Mouse (Mus musculus) neural tube, embryonic 13.5 days (tissue): ENCODE measurements around the gene Palm. TPM values are rescaled to one million over a fixed set of nuclear protein-coding genes. Genes with fewer than 3 reads are reported as not detected.

Source experiments
- ATAC-seq: fragments of 200-750 bp; cut with Nextera tagmentation; 2 replicates; pipeline ENCODE4 v1.8.0; 2017; ENCODE audit warnings: low read depth, mild to moderate bottlenecking, moderate TSS enrichment, moderate library complexity
- H3K27ac ChIP-seq: fragments of 300-500 bp; sonication (generic); replicated peaks from 2 replicates; pipeline ENCODE4 v1.5.1; 2015; ENCODE audit warnings: moderate library complexity, mild to moderate bottlenecking, inconsistent platforms
- H3K27me3 ChIP-seq: fragments of 300-500 bp; sonication (generic); 2 replicates; pipeline ENCODE4 v1.6.1; 2015; ENCODE audit warnings: mild to moderate bottlenecking, inconsistent platforms
- H3K36me3 ChIP-seq: fragments of 300-500 bp; sonication (generic); 2 replicates; pipeline ENCODE4 v1.6.1; 2015; ENCODE audit warnings: mild to moderate bottlenecking, inconsistent platforms
- H3K4me1 ChIP-seq: fragments of 300-500 bp; sonication (generic); replicated peaks from 2 replicates; pipeline ENCODE4 v1.6.1; 2015; ENCODE audit warnings: inconsistent platforms
- H3K4me2 ChIP-seq: fragments of 300-500 bp; sonication (generic); 2 replicates; pipeline ENCODE4 v1.6.1; 2015; ENCODE audit warnings: inconsistent platforms, mild to moderate bottlenecking, moderate library complexity
- H3K4me3 ChIP-seq: fragments of 300-500 bp; sonication (generic); 2 replicates; pipeline ENCODE4 v1.5.1; 2015; ENCODE audit warnings: mild to moderate bottlenecking, inconsistent platforms
- H3K9ac ChIP-seq: fragments of 300-500 bp; sonication (generic); 2 replicates; pipeline ENCODE4 v1.6.1; 2015; ENCODE audit warnings: moderate library complexity, mild to moderate bottlenecking, inconsistent platforms
- H3K9me3 ChIP-seq: fragments of 300-500 bp; sonication (generic); 2 replicates; pipeline ENCODE4 v1.6.1; 2016; ENCODE audit warnings: inconsistent platforms
- WGBS: fragments of 180-500 bp; shearing (Covaris S2); methylation state at CpG from one replicate; pipeline ENCODE4 v1.1.7; 2015; 5-methylcytosine and 5-hydroxymethylcytosine counted together
- polyA plus RNA-seq: library from polyadenylated mRNA; unstranded; fragments of >200 nt; fragmentation: Nextera tagmentation; extraction: Ambion mirVana; gene quantifications from 2 replicates; pipeline ENCODE4 v1.2.1, GENCODE M21; 2015

Gene Palm
- polyA plus RNA-seq, 1 experiment from 2014 or later, result 231 TPM

- ATAC-seq, result no peak
- peaks cover 80% of the 10 kb centered on the region for H3K4me1 ChIP-seq
- H3K27ac ChIP-seq, result peak overlapping the region; percentile 97; the same call in 1 of the 2 replicates
- no peak overlapping the region for H3K4me2 ChIP-seq
- peak overlapping the region; percentile 39; the same call in 1 of the 2 replicates for H3K9ac ChIP-seq
- no peaks in the 10 kb centered on the region for H3K27me3 ChIP-seq
- 78% methylated on average over 11 of the region's 11 CpGs for WGBS
- peaks cover 41% of the 10 kb centered on the region for H3K36me3 ChIP-seq
- H3K9me3 ChIP-seq, result no peaks in the 10 kb centered on the region
- no peak overlapping the region for H3K4me3 ChIP-seq
Measured at GRCm38 (mm10) chr10:79805636-79806035, 12.3 kb downstream of the Palm start.

GRCm38 (mm10) chr10:79806331-79806730, 13.0 kb downstream of the Palm start:
- Histone ChIP-seq H3K9me3 (no peaks in the 10 kb centered on the region), H3K27ac (peak overlapping the region; percentile 86), H3K27me3 (no peaks in the 10 kb centered on the region), H3K4me1 (peaks cover 73% of the 10 kb centered on the region), H3K4me2 (no peak overlapping the region), H3K9ac (no peak overlapping the region), H3K4me3 (no peak overlapping the region), H3K36me3 (peaks cover 48% of the 10 kb centered on the region)
- ATAC-seq, result no peak
- WGBS, result 92% methylated on average over 9 of the region's 9 CpGs

GRCm38 (mm10) chr10:79806972-79807371, 13.6 kb downstream of the Palm start:
- no peak overlapping the region for H3K4me2 ChIP-seq
- no peak for ATAC-seq
- no peak overlapping the region for H3K4me3 ChIP-seq
- H3K9ac ChIP-seq, result no peak overlapping the region
- peaks cover 67% of the 10 kb centered on the region for H3K4me1 ChIP-seq
- 85% methylated on average over 10 of the region's 10 CpGs for WGBS
- no peaks in the 10 kb centered on the region for H3K27me3 ChIP-seq
- H3K36me3 ChIP-seq, result peaks cover 53% of the 10 kb centered on the region
- H3K27ac ChIP-seq, result peak overlapping the region; percentile 86
- no peaks in the 10 kb centered on the region for H3K9me3 ChIP-seq

DNA sequence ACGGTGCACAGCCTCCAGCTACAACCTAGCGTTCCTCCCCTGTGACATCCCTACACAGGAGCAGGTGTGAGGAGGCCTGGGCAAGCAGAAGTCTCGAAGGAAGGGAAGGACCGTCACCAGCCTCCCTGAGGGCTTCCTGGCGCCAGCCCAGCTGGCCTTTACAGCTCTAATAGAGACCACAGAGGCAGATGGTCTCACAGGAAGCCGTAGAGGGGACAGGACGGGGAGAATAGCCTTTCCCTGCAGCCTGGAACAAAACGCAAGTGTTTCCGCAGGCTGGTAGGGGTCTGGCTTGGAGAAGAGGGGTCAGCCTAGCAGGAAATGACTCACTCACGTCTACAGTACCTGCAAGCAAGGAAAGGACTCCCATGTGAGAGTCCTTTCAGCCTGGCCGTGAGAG, 14.5 kb downstream of the Palm start:
- no peak for ATAC-seq
- H3K27ac ChIP-seq, result peak overlapping the region; percentile 86
- H3K4me2 ChIP-seq, result no peak overlapping the region
- WGBS, result 30% methylated on average over 11 of the region's 11 CpGs
- H3K4me1 ChIP-seq, result peaks cover 58% of the 10 kb centered on the region
- peaks cover 59% of the 10 kb centered on the region for H3K36me3 ChIP-seq
- peak overlapping the region; percentile 45 for H3K9ac ChIP-seq
- no peaks in the 10 kb centered on the region for H3K27me3 ChIP-seq
- H3K9me3 ChIP-seq, result no peaks in the 10 kb centered on the region
- H3K4me3 ChIP-seq, result no peak overlapping the region

DNA sequence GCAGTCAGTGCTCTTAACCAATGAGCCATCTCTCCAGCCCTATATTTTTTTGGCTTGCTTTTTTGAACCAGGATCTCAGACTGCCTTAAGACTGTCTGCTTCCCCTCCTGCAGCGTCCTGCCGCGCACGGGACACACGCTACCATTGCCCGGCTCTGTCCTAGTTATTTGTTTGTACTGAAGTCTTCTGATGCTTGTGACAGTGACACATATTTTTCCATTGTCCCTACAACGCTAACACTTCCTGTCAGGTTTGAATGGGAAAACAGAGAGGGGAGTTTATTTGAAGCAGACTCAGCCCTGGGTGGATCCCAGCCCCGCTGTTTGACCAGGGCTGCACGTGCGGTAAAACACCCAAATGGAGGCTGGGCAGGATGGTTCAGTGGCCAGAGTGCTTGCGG, 15.4 kb downstream of the Palm start:
- Histone ChIP-seq H3K9me3 (no peaks in the 10 kb centered on the region), H3K27me3 (no peaks in the 10 kb centered on the region), H3K4me3 (no peak overlapping the region), H3K4me2 (no peak overlapping the region), H3K27ac (peak overlapping the region; percentile 86; the same call in 1 of the 2 replicates), H3K36me3 (peaks cover 59% of the 10 kb centered on the region), H3K9ac (no peak overlapping the region), H3K4me1 (peaks cover 49% of the 10 kb centered on the region)
- ATAC-seq, result no peak
- WGBS, result 88% methylated on average over 11 of the region's 11 CpGs

- peak; percentile 41 for ATAC-seq
- H3K9ac ChIP-seq, result no peak overlapping the region
- H3K4me3 ChIP-seq, result no peak overlapping the region
- 30% methylated on average over 15 of the region's 15 CpGs for WGBS
- H3K36me3 ChIP-seq, result peaks cover 80% of the 10 kb centered on the region
- H3K27ac ChIP-seq, result no peak overlapping the region
- H3K9me3 ChIP-seq, result no peaks in the 10 kb centered on the region
- peaks cover 16% of the 10 kb centered on the region for H3K4me1 ChIP-seq
- no peaks in the 10 kb centered on the region for H3K27me3 ChIP-seq
- no peak overlapping the region for H3K4me2 ChIP-seq
Measured at GRCm38 (mm10) chr10:79811736-79812637, 18.6 kb downstream of the Palm start.

- 81% methylated on average over 5 of the region's 5 CpGs for WGBS
Measured at GRCm38 (mm10) chr10:79814271-79814842, 21.0 kb downstream of the Palm start.

GRCm38 (mm10) chr10:79815671-79816494, 22.5 kb downstream of the Palm start:
- ATAC-seq, result no peak
- Histone ChIP-seq H3K4me2 (no peak overlapping the region), H3K9me3 (no peaks in the 10 kb centered on the region), H3K36me3 (peaks cover 79% of the 10 kb centered on the region), H3K9ac (no peak overlapping the region), H3K27me3 (no peaks in the 10 kb centered on the region), H3K4me3 (no peak overlapping the region), H3K27ac (no peak overlapping the region), H3K4me1 (peaks cover 8% of the 10 kb centered on the region; the same call in 1 of the 2 replicates)
- WGBS, result 89% methylated on average over 12 of the region's 12 CpGs

More at GRCm38 (mm10) chr10:79814271-79814842, 21.0 kb downstream of the Palm start:
- Histone ChIP-seq H3K27me3 (no peaks in the 10 kb centered on the region), H3K9me3 (no peaks in the 10 kb centered on the region), H3K4me1 (peaks cover 8% of the 10 kb centered on the region; the same call in 1 of the 2 replicates), H3K4me2 (no peak overlapping the region), H3K36me3 (peaks cover 78% of the 10 kb centered on the region), H3K4me3 (no peak overlapping the region), H3K27ac (no peak overlapping the region), H3K9ac (no peak overlapping the region)
- no peak for ATAC-seq

GRCm38 (mm10) chr10:79817111-79817510, 23.7 kb downstream of the Palm start:
- Histone ChIP-seq H3K4me3 (no peak overlapping the region), H3K4me2 (no peak overlapping the region), H3K4me1 (peaks cover 13% of the 10 kb centered on the region; the same call in 1 of the 2 replicates), H3K27me3 (no peaks in the 10 kb centered on the region), H3K9ac (no peak overlapping the region), H3K27ac (no peak overlapping the region), H3K36me3 (peaks cover 77% of the 10 kb centered on the region), H3K9me3 (no peaks in the 10 kb centered on the region)
- no peak for ATAC-seq
- WGBS, result 78% methylated on average over 2 of the region's 2 CpGs

DNA sequence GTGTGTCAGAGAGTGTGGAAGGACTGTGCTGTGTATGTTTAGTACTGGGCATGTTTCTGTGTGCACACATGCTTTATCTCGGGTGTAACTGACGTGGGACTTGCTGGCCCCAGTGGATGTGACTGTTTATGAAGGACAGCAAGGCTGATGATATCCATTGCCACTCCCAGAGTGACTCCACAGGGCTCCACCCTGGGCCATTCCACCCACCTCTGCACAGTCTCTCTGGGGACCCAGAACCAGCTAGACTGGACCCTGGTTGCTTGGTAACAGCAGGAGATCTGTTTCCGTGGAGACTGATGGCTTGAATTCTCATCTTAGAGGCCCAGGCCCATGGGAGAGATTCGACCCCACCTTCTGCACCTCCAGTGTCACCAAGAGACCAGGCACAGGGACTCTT, 24.9 kb downstream of the Palm start:
- no peak overlapping the region for H3K9ac ChIP-seq
- no peaks in the 10 kb centered on the region for H3K9me3 ChIP-seq
- H3K4me1 ChIP-seq, result peaks cover 22% of the 10 kb centered on the region; the same call in 1 of the 2 replicates
- no peak for ATAC-seq
- H3K27me3 ChIP-seq, result no peaks in the 10 kb centered on the region
- H3K4me3 ChIP-seq, result no peak overlapping the region
- WGBS, result 70% methylated on average over 4 of the region's 4 CpGs
- H3K27ac ChIP-seq, result peak overlapping the region; percentile 18; the same call in 1 of the 2 replicates
- H3K36me3 ChIP-seq, result peaks cover 71% of the 10 kb centered on the region
- H3K4me2 ChIP-seq, result no peak overlapping the region

GRCm38 (mm10) chr10:79819606-79820005, 26.2 kb downstream of the Palm start:
- Histone ChIP-seq H3K27me3 (no peaks in the 10 kb centered on the region), H3K36me3 (peaks cover 68% of the 10 kb centered on the region), H3K9ac (no peak overlapping the region), H3K27ac (no peak overlapping the region), H3K9me3 (no peaks in the 10 kb centered on the region), H3K4me3 (no peak overlapping the region), H3K4me1 (peaks cover 22% of the 10 kb centered on the region; the same call in 1 of the 2 replicates), H3K4me2 (no peak overlapping the region)
- WGBS, result 93% methylated on average over 17 of the region's 17 CpGs
- no peak for ATAC-seq
